Mouse (Mus musculus) C2C12 (cell line): ENCODE measurements around the gene Urb1. TPM values are rescaled to one million over a fixed set of nuclear protein-coding genes. Genes with fewer than 3 reads are reported as not detected.

Experiments
- H3K27me3 ChIP-seq: one replicate; pipeline ENCODE4 v1.6.1; 2011; ENCODE audit not compliant: control insufficient read depth, insufficient read depth, insufficient read length
- H3K36me3 ChIP-seq: one replicate; pipeline ENCODE4 v1.6.1; 2011; ENCODE audit not compliant: control insufficient read depth, insufficient read depth
- H3K4me3 ChIP-seq: one replicate; pipeline ENCODE4 v1.5.1; 2011; ENCODE audit warnings: mild to moderate bottlenecking, control low read depth; ENCODE audit not compliant: poor library complexity, insufficient read depth, severe bottlenecking
- H3K79me2 ChIP-seq: one replicate; pipeline ENCODE4 v1.6.1; 2011; ENCODE audit not compliant: control insufficient read depth, insufficient read depth
- H3K79me3 ChIP-seq: one replicate; pipeline ENCODE4 v1.6.1; 2011; ENCODE audit warnings: low read depth, control low read depth
- H3ac ChIP-seq: one replicate; pipeline ENCODE3; 2011; ENCODE audit warnings: low read depth; ENCODE audit not compliant: control insufficient read depth, insufficient read length
- CEBPB ChIP-seq: IDR thresholded peaks from one replicate; pipeline ENCODE4 v1.6.1; 2011; ENCODE audit warnings: low read depth, mild to moderate bottlenecking, control low read depth, moderate library complexity
- CTCF ChIP-seq: IDR thresholded peaks from one replicate; pipeline ENCODE4 v1.5.1; 2011; ENCODE audit not compliant: control insufficient read depth, insufficient read depth, insufficient read length
- FOSL1 ChIP-seq: IDR thresholded peaks from one replicate; pipeline ENCODE4 v1.8.0; 2011; ENCODE audit warnings: mild to moderate bottlenecking, low read length; ENCODE audit not compliant: poor library complexity, insufficient read depth, severe bottlenecking
- MAX ChIP-seq: IDR thresholded peaks from one replicate; pipeline ENCODE4 v1.6.1; 2011; ENCODE audit warnings: mild to moderate bottlenecking, control low read depth
- MYOD1 ChIP-seq: IDR thresholded peaks from one replicate; pipeline ENCODE4 v1.6.1; 2011; ENCODE audit warnings: low read depth; ENCODE audit not compliant: control insufficient read depth, insufficient read length
- MYOG ChIP-seq: IDR thresholded peaks from one replicate; pipeline ENCODE4 v1.6.1; 2011; ENCODE audit not compliant: control insufficient read depth, insufficient read length; ENCODE audit errors: extremely low read depth
- USF1 ChIP-seq: IDR thresholded peaks from one replicate; pipeline ENCODE4 v1.6.1; 2011; ENCODE audit warnings: low read depth, mild to moderate bottlenecking, control low read depth, moderate library complexity
- polyA plus RNA-seq: library from polyadenylated mRNA; unstranded; fragments of >200 nt; fragmentation: generic; extraction: Trizol; gene quantifications from one replicate; pipeline ENCODE4 v1.2.1, GENCODE M21; 2012; ENCODE audit warnings: missing spikeins

Urb1 gene
- polyA plus RNA-seq, 1 experiment: 7.5 TPM

DNA sequence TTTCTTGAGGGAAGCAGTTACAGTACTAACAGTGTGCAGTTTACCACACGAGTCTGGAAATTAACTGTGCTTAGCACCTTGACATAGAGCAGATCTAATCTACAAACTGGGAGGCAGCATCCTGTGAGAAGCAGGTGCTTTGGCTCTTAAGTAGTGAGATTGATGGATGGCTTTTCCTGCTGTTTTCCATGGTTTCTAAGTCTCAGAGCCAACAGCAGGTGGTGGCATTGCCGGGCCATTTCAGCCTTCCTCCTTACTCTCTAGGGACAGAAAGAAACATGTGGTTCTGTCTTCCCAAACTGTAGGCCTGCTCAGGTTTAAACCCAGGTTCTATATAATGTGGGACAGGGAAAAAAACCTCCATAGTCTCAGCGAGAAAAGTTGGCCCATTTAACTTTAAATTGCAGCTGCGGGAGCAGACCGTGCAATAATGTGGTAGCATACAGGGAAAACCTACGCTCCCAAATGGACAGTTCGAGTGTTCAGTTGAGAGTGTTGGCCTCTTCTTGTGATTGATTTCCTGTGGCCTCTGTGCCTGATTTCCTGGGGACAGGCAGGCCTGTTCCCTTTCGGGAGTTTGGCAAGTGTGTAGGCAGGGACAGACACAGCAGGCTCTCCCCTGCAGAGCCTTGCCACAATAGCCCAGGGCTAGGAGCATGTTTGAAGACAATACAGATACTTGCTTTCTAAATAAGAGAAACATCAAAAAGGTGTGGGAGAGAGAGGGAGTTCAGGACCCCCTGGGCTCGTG, 23.0 kb upstream of the Urb1 start:
- Histone ChIP-seq H3ac (peak overlapping the region; percentile 16), H3K4me3 (no peak overlapping the region), H3K36me3 (peaks cover 20% of the 10 kb centered on the region), H3K79me2 (peaks cover 72% of the 10 kb centered on the region), H3K79me3 (peaks cover 27% of the 10 kb centered on the region), H3K27me3 (no peaks in the 10 kb centered on the region)
- TF ChIP-seq USF1 (no peak), MAX (no peak), CTCF (no peak), CEBPB (no peak), MYOD1 (peak; percentile 20), MYOG (no peak), FOSL1 (no peak)

DNA sequence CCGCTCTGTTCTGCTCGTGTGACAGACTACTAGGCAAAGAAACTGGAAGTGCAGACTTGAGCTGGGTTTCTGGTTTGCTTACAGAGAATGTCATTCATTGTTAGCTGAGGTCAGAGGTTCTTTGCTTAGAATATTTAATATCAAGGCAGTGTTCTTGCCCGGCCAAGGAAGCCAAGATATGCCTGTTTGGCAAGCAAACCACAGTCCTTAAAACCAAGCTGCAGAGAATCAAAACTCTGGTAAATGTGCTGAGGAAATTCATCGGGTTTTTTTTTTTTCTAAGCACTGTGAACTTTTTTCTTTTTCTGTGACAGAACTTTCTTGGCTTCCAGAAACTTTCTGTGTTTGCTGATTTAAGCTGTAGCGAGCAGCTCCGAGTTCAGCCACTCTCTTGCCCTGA, 22.3 kb upstream of the Urb1 start:
- peaks cover 65% of the 10 kb centered on the region for H3K79me2 ChIP-seq
- no peak for TF ChIP-seq FOSL1
- no peak for TF ChIP-seq CTCF
- no peak for TF ChIP-seq MYOG
- no peaks in the 10 kb centered on the region for H3K27me3 ChIP-seq
- H3K4me3 ChIP-seq: peak overlapping the region; percentile 57
- H3K36me3 ChIP-seq: peaks cover 15% of the 10 kb centered on the region
- no peak overlapping the region for H3ac ChIP-seq
- H3K79me3 ChIP-seq: peaks cover 25% of the 10 kb centered on the region

DNA sequence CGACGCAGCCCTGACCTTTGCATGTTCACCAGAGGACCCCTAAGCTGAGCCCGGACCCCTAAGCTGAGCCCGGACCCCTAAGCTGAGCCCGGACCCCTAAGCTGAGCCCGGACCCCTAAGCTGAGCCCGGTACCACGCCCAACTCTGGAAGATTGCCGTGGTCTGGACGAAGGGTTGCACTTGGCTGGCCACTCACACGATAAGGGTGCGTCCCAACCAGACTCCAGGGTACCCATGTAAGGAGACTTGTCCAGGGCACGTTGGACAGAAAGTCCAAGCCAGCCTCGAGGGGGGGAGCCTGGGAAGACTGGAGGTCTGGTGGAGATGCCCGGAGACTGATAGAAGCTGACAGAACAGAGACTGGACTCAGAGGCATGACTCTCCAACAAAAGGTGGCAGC, 21.5 kb upstream of the Urb1 start:
- peaks cover 25% of the 10 kb centered on the region for H3K79me3 ChIP-seq
- TF ChIP-seq USF1 (no peak), FOSL1 (no peak), MAX (no peak), CTCF (no peak), MYOD1 (no peak), CEBPB (no peak)
- H3ac ChIP-seq: peak overlapping the region; percentile 84
- peaks cover 56% of the 10 kb centered on the region for H3K79me2 ChIP-seq
- H3K36me3 ChIP-seq: peaks cover 12% of the 10 kb centered on the region
- H3K4me3 ChIP-seq: peak overlapping the region; percentile 57
- H3K27me3 ChIP-seq: no peaks in the 10 kb centered on the region

DNA sequence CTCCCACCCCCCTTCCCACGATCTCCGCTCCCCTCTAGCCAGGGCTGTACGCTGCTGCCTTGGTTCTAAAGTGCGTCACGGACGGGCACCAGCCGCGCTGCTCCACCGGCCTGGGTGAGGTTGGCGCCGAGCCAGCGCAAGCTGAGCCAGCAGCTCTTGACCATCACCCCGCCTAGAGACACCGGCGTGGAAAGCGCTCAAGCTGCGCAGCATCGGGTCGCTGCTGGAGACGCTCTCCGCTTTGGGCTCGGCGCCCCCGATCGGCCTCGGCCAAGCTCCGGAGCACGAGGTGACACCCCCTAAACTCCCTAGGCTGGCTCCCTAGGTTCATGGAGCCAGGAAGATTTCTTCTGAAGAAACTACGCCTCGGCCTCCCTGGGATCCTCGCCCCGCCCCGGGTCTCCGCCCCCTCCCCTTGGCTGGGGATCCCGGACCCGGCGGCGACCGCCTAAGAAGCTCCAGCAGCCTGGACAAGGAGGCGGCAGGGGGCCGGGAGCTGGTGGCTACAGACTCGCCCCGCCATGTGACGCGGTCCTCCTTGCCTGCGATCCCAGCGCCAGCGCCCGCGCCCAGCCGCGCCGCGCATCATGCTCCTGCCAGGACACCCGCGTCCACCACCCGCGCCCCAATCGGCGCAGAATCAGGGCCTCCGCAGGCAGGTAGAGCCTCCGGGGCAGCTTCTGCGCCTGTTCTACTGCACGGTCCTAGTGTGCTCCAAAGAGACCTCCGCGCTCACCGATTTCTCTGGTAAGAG, 20.6 kb upstream of the Urb1 start:
- H3K27me3 ChIP-seq: no peaks in the 10 kb centered on the region

DNA sequence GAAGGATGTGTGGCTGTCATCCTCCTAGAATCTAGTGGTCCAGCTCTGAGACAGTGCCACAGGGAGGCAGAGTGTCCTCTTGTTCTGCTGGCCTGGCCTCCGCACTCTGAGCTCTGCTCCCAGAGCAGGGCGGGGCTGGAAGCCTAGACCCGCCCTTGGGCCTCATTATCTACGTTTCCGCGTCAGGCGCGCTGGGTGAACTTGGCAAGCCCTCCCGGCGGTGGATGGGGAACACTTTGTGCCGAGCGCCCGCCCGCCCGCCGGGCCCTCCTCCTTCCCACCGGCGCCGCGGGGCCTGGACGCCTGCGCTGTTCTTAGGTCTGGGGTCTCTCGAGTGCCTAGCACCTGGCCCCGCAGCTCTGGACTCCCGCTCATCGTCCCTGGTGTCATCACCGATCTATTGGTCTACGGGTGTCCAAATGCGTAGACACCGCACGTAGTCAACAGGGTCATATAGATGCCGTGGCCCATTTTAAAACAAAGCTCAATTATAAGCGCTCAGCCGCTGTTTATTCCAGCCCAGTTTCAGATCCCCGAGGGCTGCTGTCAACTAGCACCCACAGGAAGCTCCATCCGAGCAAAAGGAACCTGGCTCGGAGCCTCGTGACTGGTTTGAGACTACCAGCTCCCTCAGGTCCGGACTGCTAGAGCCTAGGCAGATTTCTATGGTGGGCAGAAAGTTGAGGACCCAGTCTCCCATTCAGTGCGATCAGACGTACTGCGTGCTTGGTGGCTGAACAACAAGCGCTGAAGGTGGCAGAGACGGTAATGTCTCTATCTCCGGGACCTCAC, 19.9 kb upstream of the Urb1 start:
- H3K4me3 ChIP-seq: peak overlapping the region; percentile 57
- H3K36me3 ChIP-seq: peaks cover 3% of the 10 kb centered on the region
- H3ac ChIP-seq: peak overlapping the region; percentile 84
- peaks cover 40% of the 10 kb centered on the region for H3K79me2 ChIP-seq
- TF ChIP-seq MYOG (no peak), CTCF (peak; percentile 47)
- H3K27me3 ChIP-seq: no peaks in the 10 kb centered on the region
- H3K79me3 ChIP-seq: peaks cover 19% of the 10 kb centered on the region

More for the DNA sequence above, 20.6 kb upstream of the Urb1 start:
- H3K36me3 ChIP-seq: peaks cover 11% of the 10 kb centered on the region
- H3ac ChIP-seq: peak overlapping the region; percentile 84
- H3K79me3 ChIP-seq: peaks cover 23% of the 10 kb centered on the region
- peak overlapping the region; percentile 57 for H3K4me3 ChIP-seq
- TF ChIP-seq MAX (peak; percentile 21), FOSL1 (no peak)
- peaks cover 48% of the 10 kb centered on the region for H3K79me2 ChIP-seq

GRCm38 (mm10) chr16:90829136-90829535, 18.9 kb upstream of the Urb1 start:
- Histone ChIP-seq H3K79me3 (peaks cover 17% of the 10 kb centered on the region), H3K79me2 (peaks cover 31% of the 10 kb centered on the region), H3K27me3 (no peaks in the 10 kb centered on the region), H3K4me3 (no peak overlapping the region), H3K36me3 (no peaks in the 10 kb centered on the region), H3ac (no peak overlapping the region)
- TF ChIP-seq MYOG (no peak), CEBPB (no peak), FOSL1 (no peak)
